Mouse (Mus musculus) olfactory bulb, adult 2 months (tissue): ENCODE data around the gene Ncf4.

Experiments used
- CTCF ChIP-seq: fragments of 200-500 bp; IDR thresholded peaks from 2 replicates; pipeline ENCODE4 v1.5.1; 2012; ENCODE audit warnings: low read depth, mild to moderate bottlenecking, low read length, moderate library complexity; ENCODE audit not compliant: insufficient read depth
- POLR2A ChIP-seq: fragments of 200-500 bp; IDR thresholded peaks from 2 replicates; pipeline ENCODE4 v1.6.1; 2012; ENCODE audit warnings: mild to moderate bottlenecking, low read depth, low read length, moderate library complexity; ENCODE audit not compliant: insufficient read depth

- TF ChIP-seq CTCF (no peak), POLR2A (no peak)
These were observed 23.3 kb downstream of the Ncf4 start for GRCm38 (mm10) chr15:78267865-78268264.
